Mouse (Mus musculus): Measurements from ENCODE around the gene Tmcc3.

Tmcc3 gene

GRCm38 (mm10) chr10:94311511-94312006 is at the start of gene Tmcc3:
Gene Tmcc3, plus strand, starts transcription at chr10:94311949.
- DNase-seq, result no peak

GRCm38 (mm10) chr10:94262646-94263045 is 49.1 kb upstream of the Tmcc3 start:
- DNase-seq, result no peak

- no peak for DNase-seq
Observed at GRCm38 (mm10) chr10:94263211-94263610, 48.5 kb upstream of the Tmcc3 start.

- DNase-seq, result peak; percentile 21
Observed at GRCm38 (mm10) chr10:94265656-94266542, 45.9 kb upstream of the Tmcc3 start.

- no peak for DNase-seq
Observed at GRCm38 (mm10) chr10:94275321-94275720, 36.4 kb upstream of the Tmcc3 start.

- no peak for DNase-seq
Observed at GRCm38 (mm10) chr10:94276511-94276910, 35.2 kb upstream of the Tmcc3 start.

- DNase-seq, result peak; percentile 45
Observed at GRCm38 (mm10) chr10:94282179-94282578, 29.6 kb upstream of the Tmcc3 start.

- no peak for DNase-seq
Observed at GRCm38 (mm10) chr10:94282797-94283196, 29.0 kb upstream of the Tmcc3 start.

- DNase-seq, result no peak
Observed at GRCm38 (mm10) chr10:94294437-94294836, 17.3 kb upstream of the Tmcc3 start.

- DNase-seq, result peak; percentile 64
Observed at GRCm38 (mm10) chr10:94294933-94295750, 16.6 kb upstream of the Tmcc3 start.

- no peak for DNase-seq
Observed at GRCm38 (mm10) chr10:94295923-94296605, 15.7 kb upstream of the Tmcc3 start.

- DNase-seq, result no peak
Observed at GRCm38 (mm10) chr10:94298471-94298870, 13.3 kb upstream of the Tmcc3 start, which contains the start of gene Gm4792. Gene Gm4792, minus strand, starts transcription at chr10:94298703.

GRCm38 (mm10) chr10:94299301-94299700 is 12.4 kb upstream of the Tmcc3 start:
- DNase-seq, result no peak

- DNase-seq, result no peak
Observed at GRCm38 (mm10) chr10:94304064-94304657, 7.6 kb upstream of the Tmcc3 start.

- no peak for DNase-seq
Observed at GRCm38 (mm10) chr10:94305526-94305925, 6.2 kb upstream of the Tmcc3 start.

GRCm38 (mm10) chr10:94310499-94311267 is 1.1 kb upstream of the Tmcc3 start:
- DNase-seq, result no peak

- peak; percentile 11 for DNase-seq
Observed at GRCm38 (mm10) chr10:94312007-94312715, 412 bp downstream of the Tmcc3 start.

GRCm38 (mm10) chr10:94313146-94313545 is 1.4 kb downstream of the Tmcc3 start:
- no peak for DNase-seq

GRCm38 (mm10) chr10:94318574-94318973 is 6.8 kb downstream of the Tmcc3 start:
- DNase-seq, result no peak

GRCm38 (mm10) chr10:94329962-94330361 is 18.2 kb downstream of the Tmcc3 start:
- no peak for DNase-seq
